Mouse (Mus musculus): Measurements from ENCODE around the gene Prc1. TPM values are rescaled to one million over a fixed set of nuclear protein-coding genes. Genes with fewer than 3 reads are reported as not detected.

The Prc1 gene
- polyA plus RNA-seq, 1 experiment from 2014 or later, result 182 TPM

DNA sequence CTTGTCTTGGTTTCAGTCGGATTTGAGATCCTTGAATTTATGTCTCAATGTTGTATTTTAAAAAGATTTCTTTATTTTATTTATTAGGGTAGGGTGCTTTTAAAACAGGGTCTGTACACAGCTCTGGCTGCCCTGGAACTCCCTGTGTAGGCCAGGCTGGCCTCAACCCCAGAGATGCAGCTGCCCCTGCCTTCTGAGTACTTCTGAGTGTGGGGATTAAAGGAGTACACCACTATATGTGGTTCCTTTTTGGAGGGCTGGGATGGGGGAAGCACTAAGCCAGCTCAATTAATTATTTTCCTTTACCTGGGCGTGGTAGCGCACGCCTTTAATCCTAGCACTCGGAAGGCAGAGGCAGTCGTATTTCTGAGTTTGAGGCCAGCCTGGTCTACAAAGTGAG is 2.2 kb downstream of the Prc1 start:
- no peaks in the 10 kb centered on the region for H3K27me3 ChIP-seq (ENCODE audit: control insufficient read depth, insufficient read depth, low read length)
- no peak overlapping the region for H3K4me2 ChIP-seq (replicated peaks; ENCODE audit: low read depth, low read length)
- H3K27ac ChIP-seq (ENCODE audit: low read depth, low read length), result no peak overlapping the region
- H3K36me3 ChIP-seq (ENCODE audit: control insufficient read depth, insufficient read depth, low read length), result peaks cover 9% of the 10 kb centered on the region
- 93% methylated on average over 6 of the region's 6 CpGs for WGBS
- no peaks in the 10 kb centered on the region for H3K9me3 ChIP-seq (ENCODE audit: control insufficient read depth, low read length)
- H3K9ac ChIP-seq (ENCODE audit: low read depth, low read length), result no peak overlapping the region
- H3K4me1 ChIP-seq (replicated peaks; ENCODE audit: control insufficient read depth, insufficient read depth, low read length), result no peaks in the 10 kb centered on the region
- DNase-seq (ENCODE audit: low spot score), result no peak
- H3K4me3 ChIP-seq (ENCODE audit: low read depth, low read length), result no peak overlapping the region
- ATAC-seq (ENCODE audit: low FRiP score), result no peak

DNA sequence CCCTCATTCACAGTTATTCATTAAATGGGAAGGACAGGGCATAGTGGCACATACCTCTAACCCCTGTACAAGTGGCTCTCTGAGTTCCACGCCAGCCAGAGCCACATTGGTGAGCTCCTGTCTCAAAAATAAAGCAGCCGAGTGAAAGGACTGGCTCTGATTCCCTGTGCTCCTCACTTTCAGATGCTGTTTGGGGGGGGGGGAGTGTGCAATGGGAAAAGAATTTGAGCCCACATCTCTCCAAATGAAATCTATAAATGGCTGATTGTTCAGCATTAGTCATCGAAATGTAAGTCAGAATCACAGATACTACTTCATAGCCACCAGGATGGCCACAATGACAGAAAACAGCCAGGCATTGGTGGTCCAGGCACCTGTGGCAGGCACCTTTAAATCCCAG is 2.8 kb downstream of the Prc1 start:
- Histone ChIP-seq H3K27me3 (ENCODE audit: control insufficient read depth, insufficient read depth, low read length) (no peaks in the 10 kb centered on the region), H3K36me3 (ENCODE audit: control insufficient read depth, insufficient read depth, low read length) (peaks cover 14% of the 10 kb centered on the region), H3K9ac (ENCODE audit: low read depth, low read length) (no peak overlapping the region), H3K4me2 (replicated peaks; ENCODE audit: low read depth, low read length) (no peak overlapping the region), H3K27ac (ENCODE audit: low read depth, low read length) (no peak overlapping the region), H3K4me1 (replicated peaks; ENCODE audit: control insufficient read depth, insufficient read depth, low read length) (no peaks in the 10 kb centered on the region), H3K9me3 (ENCODE audit: control insufficient read depth, low read length) (no peaks in the 10 kb centered on the region), H3K4me3 (ENCODE audit: low read depth, low read length) (no peak overlapping the region)
- 79% methylated on average over 3 of the region's 3 CpGs for WGBS
- ATAC-seq (ENCODE audit: low FRiP score) (no peak), DNase-seq (ENCODE audit: low spot score) (no peak)

- Histone ChIP-seq H3K9me3 (ENCODE audit: control insufficient read depth, low read length) (no peaks in the 10 kb centered on the region), H3K4me1 (replicated peaks; ENCODE audit: control insufficient read depth, insufficient read depth, low read length) (no peaks in the 10 kb centered on the region), H3K4me3 (ENCODE audit: low read depth, low read length) (no peak overlapping the region), H3K27ac (ENCODE audit: low read depth, low read length) (no peak overlapping the region), H3K4me2 (replicated peaks; ENCODE audit: low read depth, low read length) (no peak overlapping the region), H3K36me3 (ENCODE audit: control insufficient read depth, insufficient read depth, low read length) (peaks cover 16% of the 10 kb centered on the region), H3K27me3 (ENCODE audit: control insufficient read depth, insufficient read depth, low read length) (no peaks in the 10 kb centered on the region), H3K9ac (ENCODE audit: low read depth, low read length) (no peak overlapping the region)
- WGBS, result 90% methylated on average over 4 of the region's 4 CpGs
- DNase-seq (ENCODE audit: low spot score) (no peak), ATAC-seq (ENCODE audit: low FRiP score) (no peak)
Observed at GRCm38 (mm10) chr7:80298754-80299153, 4.5 kb downstream of the Prc1 start.

GRCm38 (mm10) chr7:80299568-80299967 is 5.3 kb downstream of the Prc1 start:
- H3K4me2 ChIP-seq (replicated peaks; ENCODE audit: low read depth, low read length), result no peak overlapping the region
- H3K27me3 ChIP-seq (ENCODE audit: control insufficient read depth, insufficient read depth, low read length), result no peaks in the 10 kb centered on the region
- no peak for DNase-seq (ENCODE audit: low spot score)
- H3K27ac ChIP-seq (ENCODE audit: low read depth, low read length), result no peak overlapping the region
- no peak overlapping the region for H3K9ac ChIP-seq (ENCODE audit: low read depth, low read length)
- H3K9me3 ChIP-seq (ENCODE audit: control insufficient read depth, low read length), result no peaks in the 10 kb centered on the region
- peaks cover 16% of the 10 kb centered on the region for H3K36me3 ChIP-seq (ENCODE audit: control insufficient read depth, insufficient read depth, low read length)
- no peak for ATAC-seq (ENCODE audit: low FRiP score)
- H3K4me1 ChIP-seq (replicated peaks; ENCODE audit: control insufficient read depth, insufficient read depth, low read length), result no peaks in the 10 kb centered on the region
- H3K4me3 ChIP-seq (ENCODE audit: low read depth, low read length), result no peak overlapping the region
- WGBS, result 95% methylated on average over 3 of the region's 3 CpGs

DNA sequence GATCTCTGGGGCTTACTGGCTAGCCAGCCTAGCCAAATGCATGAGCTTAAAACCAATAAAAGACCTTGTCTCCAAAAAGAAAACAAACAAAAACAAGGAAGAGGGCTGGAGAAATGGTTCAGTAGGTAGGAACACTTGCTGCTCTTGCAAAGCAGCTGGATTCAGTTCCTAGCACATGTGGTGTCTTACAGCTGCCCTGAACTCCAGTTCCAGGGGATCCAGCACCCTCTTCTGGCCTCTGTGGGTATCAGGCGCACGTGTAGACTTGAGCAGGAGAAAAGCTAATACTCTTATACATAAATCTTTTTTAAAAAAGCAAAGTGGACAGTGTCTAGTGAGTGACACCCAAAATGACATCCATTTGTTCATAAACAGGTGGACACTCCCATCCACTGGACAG is 7.3 kb downstream of the Prc1 start:
- H3K4me2 ChIP-seq (replicated peaks; ENCODE audit: low read depth, low read length), result no peak overlapping the region
- H3K9me3 ChIP-seq (ENCODE audit: control insufficient read depth, low read length), result no peaks in the 10 kb centered on the region
- H3K9ac ChIP-seq (ENCODE audit: low read depth, low read length), result no peak overlapping the region
- no peak for DNase-seq (ENCODE audit: low spot score)
- H3K27ac ChIP-seq (ENCODE audit: low read depth, low read length), result no peak overlapping the region
- peaks cover 29% of the 10 kb centered on the region for H3K36me3 ChIP-seq (ENCODE audit: control insufficient read depth, insufficient read depth, low read length)
- 89% methylated on average over 2 of the region's 2 CpGs for WGBS
- H3K4me1 ChIP-seq (replicated peaks; ENCODE audit: control insufficient read depth, insufficient read depth, low read length), result no peaks in the 10 kb centered on the region
- no peak for ATAC-seq (ENCODE audit: low FRiP score)
- H3K27me3 ChIP-seq (ENCODE audit: control insufficient read depth, insufficient read depth, low read length), result no peaks in the 10 kb centered on the region
- H3K4me3 ChIP-seq (ENCODE audit: low read depth, low read length), result no peak overlapping the region

GRCm38 (mm10) chr7:80307766-80308165 is 13.5 kb downstream of the Prc1 start:
- no peaks in the 10 kb centered on the region for H3K4me1 ChIP-seq (replicated peaks; ENCODE audit: control insufficient read depth, insufficient read depth, low read length)
- 85% methylated on average over 3 of the region's 3 CpGs for WGBS
- H3K4me2 ChIP-seq (replicated peaks; ENCODE audit: low read depth, low read length), result no peak overlapping the region
- no peaks in the 10 kb centered on the region for H3K9me3 ChIP-seq (ENCODE audit: control insufficient read depth, low read length)
- H3K9ac ChIP-seq (ENCODE audit: low read depth, low read length), result no peak overlapping the region
- peaks cover 20% of the 10 kb centered on the region; the same call in 1 of the 2 replicates for H3K36me3 ChIP-seq (ENCODE audit: control insufficient read depth, insufficient read depth, low read length)
- no peak overlapping the region for H3K27ac ChIP-seq (ENCODE audit: low read depth, low read length)
- no peak overlapping the region for H3K4me3 ChIP-seq (ENCODE audit: low read depth, low read length)
- DNase-seq (ENCODE audit: low spot score) (no peak), ATAC-seq (ENCODE audit: low FRiP score) (no peak)
- no peaks in the 10 kb centered on the region for H3K27me3 ChIP-seq (ENCODE audit: control insufficient read depth, insufficient read depth, low read length)

DNA sequence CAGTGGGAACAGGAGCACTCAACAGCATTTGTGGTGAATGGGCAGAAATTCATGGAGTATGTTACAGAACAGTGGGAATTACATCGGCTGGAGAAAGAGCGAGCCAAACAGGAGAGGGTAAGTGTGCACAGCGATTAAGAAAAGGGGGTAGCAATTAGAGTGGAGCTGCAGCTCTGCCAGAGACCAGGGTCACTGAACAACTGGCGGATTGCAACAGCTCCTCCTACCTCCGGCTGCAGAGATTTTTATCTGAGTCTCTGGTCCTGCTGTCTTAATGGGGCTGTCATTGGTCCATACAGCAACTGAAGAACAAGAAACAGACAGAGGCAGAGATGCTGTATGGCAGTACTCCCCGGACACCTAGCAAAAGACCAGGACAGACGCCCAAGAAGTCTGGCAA is 16.5 kb downstream of the Prc1 start:
- no peaks in the 10 kb centered on the region for H3K4me1 ChIP-seq (replicated peaks; ENCODE audit: control insufficient read depth, insufficient read depth, low read length)
- no peak for DNase-seq (ENCODE audit: low spot score)
- ATAC-seq (ENCODE audit: low FRiP score), result no peak
- H3K4me2 ChIP-seq (replicated peaks; ENCODE audit: low read depth, low read length), result no peak overlapping the region
- no peak overlapping the region for H3K4me3 ChIP-seq (ENCODE audit: low read depth, low read length)
- no peaks in the 10 kb centered on the region for H3K27me3 ChIP-seq (ENCODE audit: control insufficient read depth, insufficient read depth, low read length)
- H3K9ac ChIP-seq (ENCODE audit: low read depth, low read length), result no peak overlapping the region
- H3K27ac ChIP-seq (ENCODE audit: low read depth, low read length), result no peak overlapping the region
- H3K36me3 ChIP-seq (ENCODE audit: control insufficient read depth, insufficient read depth, low read length), result peaks cover 17% of the 10 kb centered on the region; the same call in 1 of the 2 replicates
- H3K9me3 ChIP-seq (ENCODE audit: control insufficient read depth, low read length), result no peaks in the 10 kb centered on the region
- WGBS, result 90% methylated on average over 7 of the region's 7 CpGs

GRCm38 (mm10) chr7:80315733-80316132 is 21.5 kb downstream of the Prc1 start:
- WGBS, result 86% methylated on average over 2 of the region's 2 CpGs
- peaks cover 10% of the 10 kb centered on the region; the same call in 1 of the 2 replicates for H3K36me3 ChIP-seq (ENCODE audit: control insufficient read depth, insufficient read depth, low read length)
- no peak overlapping the region for H3K9ac ChIP-seq (ENCODE audit: low read depth, low read length)

GRCm38 (mm10) chr7:80317439-80318115 is 23.3 kb downstream of the Prc1 start:
- no peaks in the 10 kb centered on the region for H3K9me3 ChIP-seq (ENCODE audit: control insufficient read depth, low read length)
- ATAC-seq (ENCODE audit: low FRiP score), result no peak
- no peak overlapping the region for H3K9ac ChIP-seq (ENCODE audit: low read depth, low read length)
- no peaks in the 10 kb centered on the region for H3K27me3 ChIP-seq (ENCODE audit: control insufficient read depth, insufficient read depth, low read length)
- H3K4me2 ChIP-seq (replicated peaks; ENCODE audit: low read depth, low read length), result no peak overlapping the region
- WGBS, result 91% methylated on average over 1 of the region's 1 CpGs
- H3K4me3 ChIP-seq (ENCODE audit: low read depth, low read length), result no peak overlapping the region
- no peak overlapping the region for H3K27ac ChIP-seq (ENCODE audit: low read depth, low read length)
- DNase-seq (ENCODE audit: low spot score), result no peak
- H3K36me3 ChIP-seq (ENCODE audit: control insufficient read depth, insufficient read depth, low read length), result peaks cover 10% of the 10 kb centered on the region; the same call in 1 of the 2 replicates
- H3K4me1 ChIP-seq (replicated peaks; ENCODE audit: control insufficient read depth, insufficient read depth, low read length), result no peaks in the 10 kb centered on the region

More at GRCm38 (mm10) chr7:80315733-80316132, 21.5 kb downstream of the Prc1 start:
- Histone ChIP-seq H3K4me1 (replicated peaks; ENCODE audit: control insufficient read depth, insufficient read depth, low read length) (no peaks in the 10 kb centered on the region), H3K27me3 (ENCODE audit: control insufficient read depth, insufficient read depth, low read length) (no peaks in the 10 kb centered on the region), H3K27ac (ENCODE audit: low read depth, low read length) (no peak overlapping the region), H3K4me3 (ENCODE audit: low read depth, low read length) (no peak overlapping the region), H3K4me2 (replicated peaks; ENCODE audit: low read depth, low read length) (no peak overlapping the region), H3K9me3 (ENCODE audit: control insufficient read depth, low read length) (no peaks in the 10 kb centered on the region)
- ATAC-seq (ENCODE audit: low FRiP score), result no peak
- no peak for DNase-seq (ENCODE audit: low spot score)

Measured in hindbrain, embryonic 11.5 days (tissue).